Mouse (Mus musculus) embryonic facial prominence, embryonic 10.5 days (tissue): ENCODE measurements at regions not wholly inside any gene's neighbourhood (a gene's known extent, or its start where the extent isn't known, plus 50 kb on each side); places are given as distances from the start of the nearest gene placed in this dataset.

Source experiments
- DNase-seq: peaks from one replicate; pipeline ENCODE4 v3.0.0-alpha.2; 2017; ENCODE audit warnings: low spot score
- H3K27ac ChIP-seq: fragments of 300-500 bp; sonication (generic); replicated peaks from 2 replicates; pipeline ENCODE4 v1.5.1; 2016; ENCODE audit warnings: mild to moderate bottlenecking
- H3K27me3 ChIP-seq: fragments of 300-500 bp; sonication (generic); replicated peaks from 2 replicates; pipeline ENCODE4 v1.6.1; 2016; ENCODE audit warnings: low read depth, mild to moderate bottlenecking; ENCODE audit not compliant: poor library complexity, severe bottlenecking
- H3K36me3 ChIP-seq: fragments of 300-500 bp; sonication (generic); replicated peaks from 2 replicates; pipeline ENCODE4 v1.6.1; 2016; ENCODE audit warnings: mild to moderate bottlenecking, moderate library complexity
- H3K4me1 ChIP-seq: fragments of 300-500 bp; sonication (generic); 2 replicates; pipeline ENCODE4 v1.6.1; 2016
- H3K4me3 ChIP-seq: fragments of 300-500 bp; sonication (generic); 2 replicates; pipeline ENCODE4 v1.5.1; 2016; ENCODE audit warnings: mild to moderate bottlenecking, moderate library complexity
- H3K9me3 ChIP-seq: fragments of 300-500 bp; sonication (generic); 2 replicates; pipeline ENCODE4 v1.6.1; 2016; ENCODE audit warnings: mild to moderate bottlenecking
- WGBS: fragments of 180-500 bp; shearing (Covaris S2); methylation state at CpG from one replicate; pipeline ENCODE4 v1.1.7; 2016; 5-methylcytosine and 5-hydroxymethylcytosine counted together

DNA sequence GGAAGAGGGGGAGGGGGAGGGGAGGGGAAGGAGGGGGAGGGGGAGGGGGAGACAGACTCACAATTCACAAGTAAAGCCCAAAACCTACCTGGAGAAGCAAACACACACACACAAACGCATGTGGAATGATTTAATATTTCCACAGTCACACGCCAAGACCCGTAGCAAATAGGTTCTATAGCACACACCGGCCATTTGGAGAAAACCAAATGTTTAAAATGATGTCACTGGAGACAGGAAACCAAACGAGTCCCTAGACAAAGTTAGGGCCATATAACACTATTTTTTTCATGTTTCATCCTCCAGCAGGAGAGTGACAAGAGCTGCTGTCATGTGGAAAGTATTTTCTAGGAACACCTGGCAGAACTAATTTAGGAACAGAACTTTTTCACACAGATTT, 175.9 kb upstream of the Lrig1 start:
- 87% methylated on average over 5 of the region's 5 CpGs for WGBS
- no peak for DNase-seq

GRCm38 (mm10) chr6:94875065-94875464, 175.1 kb upstream of the Lrig1 start:
- no peak for DNase-seq
- Histone ChIP-seq H3K36me3 (no peaks in the 10 kb centered on the region), H3K27me3 (no peaks in the 10 kb centered on the region), H3K4me3 (no peak overlapping the region), H3K4me1 (peaks cover 14% of the 10 kb centered on the region), H3K27ac (no peak overlapping the region), H3K9me3 (no peaks in the 10 kb centered on the region)
- 85% methylated on average over 4 of the region's 4 CpGs for WGBS

More for the DNA sequence above, 175.9 kb upstream of the Lrig1 start:
- no peak overlapping the region for H3K27ac ChIP-seq
- H3K9me3 ChIP-seq = no peaks in the 10 kb centered on the region
- H3K27me3 ChIP-seq = no peaks in the 10 kb centered on the region
- H3K4me1 ChIP-seq = peaks cover 14% of the 10 kb centered on the region
- H3K4me3 ChIP-seq = no peak overlapping the region
- H3K36me3 ChIP-seq = no peaks in the 10 kb centered on the region

- H3K4me1 ChIP-seq = peaks cover 14% of the 10 kb centered on the region
- 92% methylated on average over 1 of the region's 1 CpGs for WGBS
- no peak overlapping the region for H3K4me3 ChIP-seq
- DNase-seq = no peak
- H3K27me3 ChIP-seq = no peaks in the 10 kb centered on the region
- no peaks in the 10 kb centered on the region for H3K9me3 ChIP-seq
- H3K27ac ChIP-seq = no peak overlapping the region
- no peaks in the 10 kb centered on the region for H3K36me3 ChIP-seq
These were observed 174.5 kb upstream of the Lrig1 start for GRCm38 (mm10) chr6:94874415-94874814.

DNA sequence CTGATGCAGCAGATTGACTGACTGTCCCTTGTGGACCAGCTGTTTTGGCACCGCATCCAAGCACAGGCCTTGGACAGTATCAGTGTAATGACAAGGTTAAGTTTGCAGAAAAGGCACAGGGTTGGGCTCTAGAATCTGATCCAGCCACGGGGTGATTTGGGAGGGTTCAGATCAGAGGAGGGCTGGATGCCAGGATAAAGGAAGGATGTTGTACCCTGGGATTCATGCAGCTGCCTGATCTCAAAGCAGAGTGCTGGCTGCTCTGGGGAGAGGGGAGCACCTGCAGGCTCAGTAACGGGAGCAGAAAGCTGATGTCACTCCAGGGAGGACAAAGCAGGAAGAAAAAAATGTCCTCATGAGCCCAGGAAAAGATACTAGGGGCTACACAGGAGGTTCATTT, 168.0 kb upstream of the Lrig1 start:
- Histone ChIP-seq H3K27me3 (no peaks in the 10 kb centered on the region), H3K27ac (no peak overlapping the region), H3K4me1 (0 out of 2 replicates have a peak, but pooled peaks cover 6% of the 10 kb centered on the region), H3K9me3 (no peaks in the 10 kb centered on the region), H3K4me3 (no peak overlapping the region), H3K36me3 (no peaks in the 10 kb centered on the region)
- WGBS = 51% methylated on average over 3 of the region's 3 CpGs
- DNase-seq = no peak

- Histone ChIP-seq H3K36me3 (no peaks in the 10 kb centered on the region), H3K4me1 (peaks cover 6% of the 10 kb centered on the region; the same call in 1 of the 2 replicates), H3K27ac (no peak overlapping the region), H3K9me3 (no peaks in the 10 kb centered on the region), H3K27me3 (no peaks in the 10 kb centered on the region), H3K4me3 (no peak overlapping the region)
- no peak for DNase-seq
- 88% methylated on average over 2 of the region's 2 CpGs for WGBS
These were observed 165.5 kb upstream of the Lrig1 start for GRCm38 (mm10) chr6:94865498-94865897.

DNA sequence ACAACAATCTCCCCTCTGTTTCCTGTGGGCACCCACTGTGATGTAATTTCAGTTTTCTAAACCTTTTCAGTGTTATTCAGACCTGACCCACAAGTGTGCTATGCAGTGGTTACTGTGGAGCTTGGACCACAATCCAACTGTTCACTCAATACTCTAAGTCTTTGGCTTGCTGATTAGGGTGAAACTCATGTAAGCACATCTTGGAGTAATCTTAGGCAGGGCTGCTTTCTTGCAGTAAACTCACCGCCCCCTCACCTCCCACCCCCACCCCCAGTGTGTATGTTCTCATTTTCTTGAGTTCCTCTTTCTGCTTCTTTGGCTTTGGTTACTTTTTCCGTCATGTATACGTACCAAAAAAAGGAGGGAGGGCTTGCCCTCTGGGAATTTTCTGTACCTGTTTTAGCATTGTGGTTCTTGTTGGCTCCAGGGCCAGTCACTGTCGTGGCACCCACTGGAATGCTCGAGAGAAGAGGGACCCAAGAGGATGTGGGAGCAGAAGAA, 158.2 kb upstream of the Lrig1 start:
- H3K9me3 ChIP-seq = no peaks in the 10 kb centered on the region
- no peak for DNase-seq
- H3K4me1 ChIP-seq = peaks cover 7% of the 10 kb centered on the region
- 72% methylated on average over 5 of the region's 5 CpGs for WGBS
- H3K27me3 ChIP-seq = no peaks in the 10 kb centered on the region
- H3K36me3 ChIP-seq = no peaks in the 10 kb centered on the region
- no peak overlapping the region for H3K27ac ChIP-seq
- no peak overlapping the region for H3K4me3 ChIP-seq

- Histone ChIP-seq H3K9me3 (no peaks in the 10 kb centered on the region), H3K36me3 (no peaks in the 10 kb centered on the region), H3K27ac (no peak overlapping the region), H3K4me3 (no peak overlapping the region), H3K4me1 (no peaks in the 10 kb centered on the region), H3K27me3 (no peaks in the 10 kb centered on the region)
- DNase-seq = no peak
- WGBS = 85% methylated on average over 5 of the region's 5 CpGs
These were observed 150.2 kb upstream of the Lrig1 start for GRCm38 (mm10) chr6:94850121-94850520.

DNA sequence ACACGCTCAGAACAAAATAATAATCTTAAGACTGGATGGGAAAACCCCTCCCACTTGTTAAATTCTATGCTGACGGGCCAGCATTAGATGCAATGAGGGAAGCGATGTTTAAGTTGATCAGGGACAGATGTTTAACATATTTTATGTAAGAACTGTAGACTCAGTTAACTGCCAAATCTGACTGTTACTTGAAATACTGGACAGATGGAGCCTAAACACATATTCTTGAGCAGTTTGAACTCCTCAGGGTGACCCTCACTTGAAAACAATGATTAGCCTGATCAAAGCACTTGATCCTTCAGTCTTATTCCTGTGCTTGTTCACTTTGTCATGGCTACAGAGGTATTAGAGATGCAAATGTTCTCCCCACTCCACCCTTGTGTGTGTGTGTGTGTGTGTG, 149.6 kb upstream of the Lrig1 start:
- no peaks in the 10 kb centered on the region for H3K4me1 ChIP-seq
- H3K4me3 ChIP-seq = no peak overlapping the region
- no peaks in the 10 kb centered on the region for H3K27me3 ChIP-seq
- H3K36me3 ChIP-seq = no peaks in the 10 kb centered on the region
- H3K27ac ChIP-seq = no peak overlapping the region
- no peak for DNase-seq
- WGBS = 86% methylated on average over 3 of the region's 3 CpGs
- no peaks in the 10 kb centered on the region for H3K9me3 ChIP-seq

DNA sequence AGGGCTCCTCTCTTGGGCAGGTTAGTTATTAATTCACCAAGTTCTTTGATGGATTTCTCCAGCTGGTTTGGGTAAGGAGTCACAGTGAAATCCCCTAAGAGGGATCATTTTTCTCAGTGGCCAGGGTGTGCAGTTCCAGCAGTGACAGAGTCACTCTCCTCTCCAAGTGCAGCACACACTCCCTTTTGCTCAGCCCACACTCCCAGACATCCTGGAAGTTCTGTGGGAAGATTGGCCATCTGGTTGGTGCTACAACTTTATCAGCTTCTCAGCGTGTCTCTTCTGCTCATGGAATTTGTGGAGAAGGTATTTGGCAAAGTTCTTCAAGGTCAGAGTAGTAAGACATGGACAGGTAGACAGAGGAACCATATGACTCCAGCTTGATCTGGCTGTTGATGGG, 148.5 kb upstream of the Lrig1 start:
- 97% methylated on average over 1 of the region's 1 CpGs for WGBS
- no peaks in the 10 kb centered on the region for H3K9me3 ChIP-seq
- no peak overlapping the region for H3K4me3 ChIP-seq
- DNase-seq = no peak
- H3K27ac ChIP-seq = no peak overlapping the region
- H3K36me3 ChIP-seq = no peaks in the 10 kb centered on the region
- no peaks in the 10 kb centered on the region for H3K4me1 ChIP-seq
- no peaks in the 10 kb centered on the region for H3K27me3 ChIP-seq

DNA sequence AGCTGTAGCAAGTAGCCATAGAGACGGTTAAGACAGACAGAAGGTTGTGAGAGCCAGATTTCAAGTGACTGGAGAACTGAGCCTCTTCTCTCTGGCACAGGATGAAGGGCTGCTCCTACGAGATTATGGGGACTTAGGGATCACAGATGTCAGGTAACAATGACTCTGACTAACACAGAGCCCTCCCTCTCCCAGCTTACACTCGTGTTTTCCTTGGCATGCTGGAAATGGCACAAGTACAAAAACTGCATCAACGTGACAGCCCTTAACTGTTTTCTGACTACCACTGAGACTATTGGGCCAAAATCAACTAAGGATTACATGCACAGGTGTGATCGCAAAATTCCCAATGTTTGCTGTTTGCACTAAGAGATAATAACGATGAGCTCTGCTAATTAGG, 145.9 kb upstream of the Lrig1 start:
- no peak overlapping the region for H3K4me3 ChIP-seq
- no peaks in the 10 kb centered on the region for H3K9me3 ChIP-seq
- no peak overlapping the region for H3K27ac ChIP-seq
- H3K27me3 ChIP-seq = no peaks in the 10 kb centered on the region
- H3K4me1 ChIP-seq = no peaks in the 10 kb centered on the region
- DNase-seq = no peak
- no peaks in the 10 kb centered on the region for H3K36me3 ChIP-seq
- 81% methylated on average over 6 of the region's 6 CpGs for WGBS

DNA sequence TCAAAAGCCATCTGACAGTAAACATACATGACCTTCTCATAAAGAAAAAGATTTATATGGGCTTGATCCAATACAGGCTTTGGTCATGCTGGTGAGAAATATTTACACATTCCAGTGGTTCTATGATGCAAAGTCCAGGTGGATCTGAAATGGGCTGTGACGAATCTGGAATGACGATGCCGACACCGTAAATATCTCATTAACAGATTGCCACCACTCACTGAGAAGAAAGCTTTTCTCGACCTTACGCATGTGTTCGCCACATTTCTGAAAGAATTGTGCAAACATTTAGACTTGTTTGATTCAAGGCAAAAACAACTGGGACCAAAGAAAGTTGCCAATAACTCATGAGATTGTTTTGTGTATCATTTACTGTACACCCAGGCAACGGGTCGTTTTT, 142.9 kb upstream of the Lrig1 start:
- no peak overlapping the region for H3K4me3 ChIP-seq
- no peaks in the 10 kb centered on the region for H3K9me3 ChIP-seq
- H3K27ac ChIP-seq = no peak overlapping the region
- no peaks in the 10 kb centered on the region for H3K4me1 ChIP-seq
- H3K36me3 ChIP-seq = no peaks in the 10 kb centered on the region
- DNase-seq = no peak
- WGBS = 86% methylated on average over 9 of the region's 9 CpGs
- no peaks in the 10 kb centered on the region for H3K27me3 ChIP-seq

- DNase-seq = no peak
- Histone ChIP-seq H3K4me1 (no peaks in the 10 kb centered on the region), H3K27me3 (no peaks in the 10 kb centered on the region), H3K36me3 (no peaks in the 10 kb centered on the region), H3K27ac (no peak overlapping the region), H3K9me3 (no peaks in the 10 kb centered on the region), H3K4me3 (no peak overlapping the region)
- WGBS = 64% methylated on average over 5 of the region's 5 CpGs
These were observed 141.9 kb upstream of the Lrig1 start for GRCm38 (mm10) chr6:94841881-94842280.

DNA sequence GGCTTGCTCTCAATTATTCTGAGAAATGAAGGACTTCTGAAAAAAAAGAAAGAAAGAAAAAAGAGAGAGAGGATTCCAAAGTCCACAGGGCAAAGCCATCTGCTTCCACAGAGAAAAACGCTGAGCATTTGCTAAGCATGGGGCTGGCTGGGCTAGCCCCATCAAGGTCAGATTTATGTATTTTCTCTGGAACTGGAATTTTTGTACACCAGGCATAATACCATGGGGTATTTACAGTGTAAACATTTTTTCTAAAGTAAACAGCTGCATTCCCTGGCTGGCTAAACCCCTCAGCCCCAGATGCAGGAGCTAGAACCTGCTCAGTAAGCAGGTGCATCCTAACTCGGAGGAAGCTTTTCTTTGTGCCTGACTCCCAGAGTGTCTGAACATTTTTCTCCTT, 135.8 kb upstream of the Lrig1 start:
- Histone ChIP-seq H3K4me3 (no peak overlapping the region), H3K4me1 (peaks cover 6% of the 10 kb centered on the region; the same call in 1 of the 2 replicates), H3K27ac (no peak overlapping the region), H3K27me3 (no peaks in the 10 kb centered on the region), H3K36me3 (no peaks in the 10 kb centered on the region), H3K9me3 (no peaks in the 10 kb centered on the region)
- 65% methylated on average over 2 of the region's 2 CpGs for WGBS
- no peak for DNase-seq

GRCm38 (mm10) chr6:94834551-94834950, 134.6 kb upstream of the Lrig1 start:
- Histone ChIP-seq H3K4me1 (peaks cover 6% of the 10 kb centered on the region; the same call in 1 of the 2 replicates), H3K4me3 (no peak overlapping the region), H3K27ac (no peak overlapping the region), H3K36me3 (no peaks in the 10 kb centered on the region), H3K27me3 (no peaks in the 10 kb centered on the region; the same call in 1 of the 2 replicates), H3K9me3 (no peaks in the 10 kb centered on the region)
- 40% methylated on average over 1 of the region's 1 CpGs for WGBS
- DNase-seq = no peak
